ENCODE assay signal across 31 mouse cellular contexts in genomic region chr15:12370096-12370495, GRCm38 (mm10). TPM values are rescaled to one million over a fixed set of nuclear protein-coding genes. Genes with fewer than 3 reads are reported as not detected.
"Had no signal": no experiment of that assay in that cellular context is flagged by ENCODE, and none has a peak within 500 bp of the region (broad histone marks: within the 10 kb centered on the region; RNA-seq: fewer than 3 reads in every experiment).

No protein-coding gene starts in this region.

- H3K36me3 ChIP-seq: hindbrain, embryonic 12.5 days; intestine, embryonic 15.5 days; liver, embryonic 13.5 days; liver, embryonic 15.5 days had no signal

- ATAC-seq: hindbrain, embryonic 16.5 days; inflammation-experienced regulatory T-cells, adult 6 months; intestine, embryonic 15.5 days; intestine, postnatal 0 days; liver, postnatal 0 days had no signal

- H3K27me3 ChIP-seq: heart, embryonic 15.5 days; intestine, embryonic 15.5 days; liver, embryonic 13.5 days; liver, embryonic 15.5 days had no signal

- H3K9me3 ChIP-seq: heart, embryonic 13.5 days; heart, embryonic 15.5 days; hindbrain, embryonic 10.5 days; hindbrain, embryonic 12.5 days; intestine, embryonic 15.5 days; limb, embryonic 10.5 days; limb, embryonic 12.5 days; liver, embryonic 13.5 days; liver, embryonic 15.5 days had no signal

- H3K9ac ChIP-seq: heart, embryonic 13.5 days; heart, embryonic 15.5 days; hindbrain, embryonic 12.5 days; hindbrain, embryonic 14.5 days; intestine, embryonic 15.5 days; limb, embryonic 12.5 days; liver, embryonic 13.5 days; liver, embryonic 15.5 days; liver, postnatal 0 days had no signal

- H3K4me3 ChIP-seq: gastrocnemius, adult 2 months; heart, adult 2 months; heart, embryonic 13.5 days; heart, embryonic 15.5 days; hindbrain, embryonic 10.5 days; hindbrain, embryonic 12.5 days; intestine, embryonic 15.5 days; layer of hippocampus, adult 2 months; left cerebral cortex, adult 2 months; limb, embryonic 10.5 days; limb, embryonic 12.5 days; liver, embryonic 13.5 days; liver, embryonic 15.5 days had no signal

- DNase-seq: gastrocnemius, adult 2 months; gastrocnemius, postnatal 10 days; gastrocnemius, postnatal 25 days; heart, adult 2 months; heart, postnatal 14 days; heart, postnatal 4 days; kidney, adult 18-20 months; kidney, adult 8-10 months; kidney, postnatal 10 days; kidney, postnatal 25 days; kidney, postnatal 4 days; liver; liver, embryonic 13.5 days; liver, postnatal 0 days had no signal

- H3K4me2 ChIP-seq: heart, embryonic 11.5 days; heart, embryonic 13.5 days; heart, embryonic 15.5 days; hindbrain, embryonic 12.5 days; hindbrain, embryonic 14.5 days; intestine, embryonic 15.5 days; limb, embryonic 12.5 days; liver, embryonic 11.5 days; liver, embryonic 13.5 days; liver, embryonic 15.5 days had no signal

- H3K27ac ChIP-seq: gastrocnemius, adult 2 months; heart, adult 2 months; heart, embryonic 13.5 days; heart, embryonic 15.5 days; hindbrain, embryonic 10.5 days; hindbrain, embryonic 12.5 days; hindbrain, embryonic 14.5 days; intestine, embryonic 15.5 days; layer of hippocampus, adult 2 months; left cerebral cortex, adult 2 months; limb, embryonic 10.5 days; limb, embryonic 12.5 days; liver, embryonic 13.5 days; liver, embryonic 15.5 days had no signal

RNA-seq across cellular contexts. Expression of gene 1810049J17Rik, which starts 48.4 kb away (rescaled TPM):
- total RNA-seq: gastrocnemius, adult 2 months; gastrocnemius, postnatal 10 days; granulocyte monocyte progenitor cell, adult 5-6 weeks; heart, adult 2 months had no signal
- polyA plus RNA-seq: heart, adult 2 months; heart, embryonic 11.5 days; heart, embryonic 15.5 days; inflammation-experienced regulatory T-cells, adult 6 months had no signal
